Mouse (Mus musculus): ENCODE measurements at regions not wholly inside any gene's neighbourhood (a gene's known extent, or its start where the extent isn't known, plus 50 kb on each side); places are given as distances from the start of the nearest gene placed in this dataset.

DNA sequence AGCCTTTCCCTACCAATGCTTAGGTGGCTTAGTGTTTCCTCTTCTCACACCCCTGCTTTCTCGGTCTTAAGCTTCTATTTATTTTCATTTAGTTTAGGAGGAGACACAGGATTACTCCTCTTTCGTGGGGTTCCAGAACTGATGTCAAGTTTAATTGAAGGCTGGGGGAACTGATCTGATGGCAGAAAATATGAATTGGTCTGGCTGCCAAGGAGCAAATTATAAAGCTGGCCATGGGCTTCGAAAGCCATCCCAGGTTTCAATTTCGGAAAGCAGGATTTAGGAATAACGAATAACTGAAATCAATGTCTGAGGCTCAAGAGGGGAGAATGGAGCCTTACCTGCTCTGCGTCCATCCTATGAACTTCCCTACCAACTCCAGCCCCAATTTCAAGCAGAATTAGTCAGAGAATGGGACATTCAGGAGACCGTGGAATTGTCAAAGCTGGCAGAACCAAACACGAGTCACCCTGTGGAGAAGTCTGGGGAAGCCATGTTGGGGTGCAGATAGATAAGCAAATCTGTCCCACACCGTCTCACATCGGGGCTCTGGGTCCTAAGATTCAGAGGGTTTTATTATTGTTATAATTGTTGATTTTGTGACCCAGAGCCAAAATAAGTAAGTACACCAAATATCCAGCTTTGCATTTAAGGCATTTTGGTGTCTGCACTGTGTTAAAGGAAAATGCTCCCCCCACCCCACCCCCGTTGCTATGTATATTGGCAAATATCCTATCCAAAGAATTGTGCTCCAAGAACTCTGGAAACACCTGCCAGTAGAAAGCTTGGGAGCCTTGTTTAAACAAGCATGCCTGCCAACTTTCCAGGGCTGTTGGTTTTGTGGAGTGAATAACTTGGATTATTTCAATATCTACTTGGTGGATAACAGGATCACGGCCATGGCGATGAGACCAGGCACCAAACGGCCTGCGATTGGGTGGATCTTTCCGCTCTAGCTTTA lies 56.5 kb upstream of the Tgfbr2 start:
- no peak for DNase-seq (ENCODE audit: low spot score)

DNA sequence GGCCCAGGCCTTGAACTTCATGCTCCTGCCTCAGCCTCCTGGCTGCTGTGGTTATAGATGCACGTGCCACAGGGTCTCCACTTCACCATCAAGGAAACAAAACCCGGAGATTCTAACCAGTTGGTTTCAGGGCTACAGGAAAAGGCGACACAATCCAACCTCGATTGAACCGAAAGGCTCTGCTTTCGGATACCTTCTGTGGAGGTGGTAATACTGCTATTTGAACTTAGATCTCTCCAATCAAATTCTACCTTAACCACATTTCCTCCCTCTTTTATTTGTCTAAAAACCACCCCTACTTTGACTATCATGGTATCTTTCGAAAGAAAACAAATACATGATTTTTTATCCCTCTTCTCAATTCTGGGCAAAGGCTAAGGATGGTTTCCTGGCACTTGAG lies 55.2 kb upstream of the Tgfbr2 start:
- DNase-seq (ENCODE audit: low spot score), result no peak

DNA sequence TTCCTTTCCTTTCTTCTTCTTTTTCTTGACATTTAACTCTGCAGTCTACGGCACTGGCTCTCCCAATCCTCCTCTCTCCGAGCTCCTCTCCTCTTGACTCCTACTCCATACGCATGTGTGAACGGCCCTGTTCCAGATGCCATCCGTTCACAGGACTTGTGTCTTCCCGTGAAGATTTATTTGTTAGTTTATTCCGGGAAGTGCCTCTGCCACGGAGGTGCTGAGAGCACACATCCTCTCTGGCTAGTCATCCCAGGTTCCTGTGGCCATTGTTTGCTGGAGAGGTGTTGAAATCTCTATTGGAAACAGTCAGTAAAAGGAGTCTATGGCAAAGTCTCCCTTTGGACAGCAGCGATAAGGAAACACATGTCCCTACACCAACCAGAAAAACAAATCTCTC lies 53.3 kb upstream of the Tgfbr2 start:
- DNase-seq (ENCODE audit: low spot score), result no peak

DNA sequence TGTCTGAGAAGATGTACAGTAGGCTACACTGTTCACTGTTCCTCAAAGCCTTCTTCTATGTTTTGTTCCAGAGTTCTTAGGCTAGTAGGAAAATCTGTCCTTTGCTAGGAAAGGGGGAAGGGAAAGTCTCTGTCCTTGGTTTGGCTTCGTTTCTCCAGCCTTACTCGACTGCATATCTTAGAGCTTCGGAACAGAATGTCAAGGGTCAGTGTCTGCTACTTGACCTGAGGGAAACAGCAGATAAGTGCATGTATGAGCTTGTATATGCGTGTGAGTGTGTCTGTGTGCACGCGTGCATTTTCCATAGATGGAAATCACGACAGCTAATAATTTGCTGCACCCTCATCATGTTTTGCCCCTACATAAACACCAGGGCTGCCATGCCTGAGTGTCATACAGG lies 52.6 kb upstream of the Tgfbr2 start:
- DNase-seq (ENCODE audit: low spot score), result no peak

All from spleen, adult 12 weeks (tissue).